Mouse (Mus musculus) lung, postnatal 0 days (tissue): ENCODE results near the gene Lrp2bp.

ENCODE experiments used
- CTCF ChIP-seq: IDR thresholded peaks from 2 replicates; pipeline ENCODE4 v1.5.1; 2016; ENCODE audit warnings: antibody characterized with exemption, mild to moderate bottlenecking
- EP300 ChIP-seq: IDR thresholded peaks from 2 replicates; pipeline ENCODE4 v1.6.1; 2016; ENCODE audit warnings: antibody characterized with exemption, mild to moderate bottlenecking, control low read depth

GRCm38 (mm10) chr8:45988189-45988588, 10.9 kb upstream of the Lrp2bp start:
- no peak for TF ChIP-seq CTCF
- TF ChIP-seq EP300, result no peak
